Mouse (Mus musculus): ENCODE data around the gene Tenm3. TPM values are rescaled to one million over a fixed set of nuclear protein-coding genes. Genes with fewer than 3 reads are reported as not detected.

The Tenm3 gene
- polyA plus RNA-seq (2012), result not detected in 2 replicates

GRCm38 (mm10) chr8:48843931-48844285, at the start of gene Tenm3:
Gene Tenm3 (minus strand): TSS chr8:48843951.
- no peak for TF ChIP-seq GATA1 (IDR thresholded peaks at IDR 0.05; ENCODE audit: low read length)

GRCm38 (mm10) chr8:48890216-48890765, 46.5 kb upstream of the Tenm3 start:
- no peak for TF ChIP-seq GATA1 (IDR thresholded peaks at IDR 0.05; ENCODE audit: low read length)

GRCm38 (mm10) chr8:48884270-48884669, 40.5 kb upstream of the Tenm3 start:
- no peak for TF ChIP-seq GATA1 (IDR thresholded peaks at IDR 0.05; ENCODE audit: low read length)

- no peak for TF ChIP-seq GATA1 (IDR thresholded peaks at IDR 0.05; ENCODE audit: low read length)
Measured at GRCm38 (mm10) chr8:48880585-48880984, 36.8 kb upstream of the Tenm3 start.

GRCm38 (mm10) chr8:48865972-48866371, 22.2 kb upstream of the Tenm3 start:
- no peak for TF ChIP-seq GATA1 (IDR thresholded peaks at IDR 0.05; ENCODE audit: low read length)

- no peak for TF ChIP-seq GATA1 (IDR thresholded peaks at IDR 0.05; ENCODE audit: low read length)
Measured at GRCm38 (mm10) chr8:48865485-48865884, 21.7 kb upstream of the Tenm3 start.

GRCm38 (mm10) chr8:48850223-48851010, 6.7 kb upstream of the Tenm3 start:
- no peak for TF ChIP-seq GATA1 (IDR thresholded peaks at IDR 0.05; ENCODE audit: low read length)

- no peak for TF ChIP-seq GATA1 (IDR thresholded peaks at IDR 0.05; ENCODE audit: low read length)
Measured at GRCm38 (mm10) chr8:48849091-48849616, 5.4 kb upstream of the Tenm3 start.

GRCm38 (mm10) chr8:48844961-48845360, 1.2 kb upstream of the Tenm3 start:
- no peak for TF ChIP-seq GATA1 (IDR thresholded peaks at IDR 0.05; ENCODE audit: low read length)

GRCm38 (mm10) chr8:48844370-48844905, 687 bp upstream of the Tenm3 start:
- no peak for TF ChIP-seq GATA1 (IDR thresholded peaks at IDR 0.05; ENCODE audit: low read length)

GRCm38 (mm10) chr8:48842991-48843930, 490 bp downstream of the Tenm3 start:
- no peak for TF ChIP-seq GATA1 (IDR thresholded peaks at IDR 0.05; ENCODE audit: low read length)

GRCm38 (mm10) chr8:48842516-48842990, 1.2 kb downstream of the Tenm3 start:
- TF ChIP-seq GATA1 (IDR thresholded peaks at IDR 0.05; ENCODE audit: low read length), result no peak

GRCm38 (mm10) chr8:48842035-48842434, 1.7 kb downstream of the Tenm3 start:
- TF ChIP-seq GATA1 (IDR thresholded peaks at IDR 0.05; ENCODE audit: low read length), result no peak

GRCm38 (mm10) chr8:48835745-48836144, 8.0 kb downstream of the Tenm3 start:
- TF ChIP-seq GATA1 (IDR thresholded peaks at IDR 0.05; ENCODE audit: low read length), result no peak

GRCm38 (mm10) chr8:48827454-48827853, 16.3 kb downstream of the Tenm3 start:
- no peak for TF ChIP-seq GATA1 (IDR thresholded peaks at IDR 0.05; ENCODE audit: low read length)
